Mouse (Mus musculus) kidney, postnatal 0 days (tissue): Measurements from ENCODE around the gene Mul1. TPM values are rescaled to one million over a fixed set of nuclear protein-coding genes. Genes with fewer than 3 reads are reported as not detected.

ENCODE experiments used
- ATAC-seq: fragments of 200-750 bp; cut with Nextera tagmentation; replicated peaks from 2 replicates; pipeline ENCODE4 v1.8.0; 2017; ENCODE audit warnings: low read depth, moderate number of reproducible peaks, moderate TSS enrichment, moderate library complexity; ENCODE audit not compliant: low FRiP score
- DNase-seq: peaks from one replicate; pipeline ENCODE4 v3.0.0-alpha.2; 2016; ENCODE audit warnings: low spot score
- H3K27ac ChIP-seq: fragments of 300-500 bp; sonication (generic); 2 replicates; pipeline ENCODE4 v1.5.1; 2014; ENCODE audit warnings: mild to moderate bottlenecking
- H3K27me3 ChIP-seq: fragments of 300-500 bp; sonication (generic); 2 replicates; pipeline ENCODE4 v1.6.1; 2014; ENCODE audit warnings: low read length, mixed read lengths; ENCODE audit not compliant: insufficient read depth
- H3K36me3 ChIP-seq: fragments of 300-500 bp; sonication (generic); 2 replicates; pipeline ENCODE4 v1.6.1; 2014; ENCODE audit warnings: low read length, mixed read lengths; ENCODE audit not compliant: insufficient read depth
- H3K4me1 ChIP-seq: fragments of 300-500 bp; sonication (generic); replicated peaks from 2 replicates; pipeline ENCODE4 v1.6.1; 2014; ENCODE audit warnings: antibody characterized with exemption, low read length, mixed read lengths; ENCODE audit not compliant: insufficient read depth
- H3K4me2 ChIP-seq: fragments of 300-500 bp; sonication (generic); 2 replicates; pipeline ENCODE4 v1.6.1; 2014; ENCODE audit warnings: mild to moderate bottlenecking, low read length, moderate library complexity, mixed read lengths
- H3K4me3 ChIP-seq: fragments of 300-500 bp; sonication (generic); replicated peaks from 2 replicates; pipeline ENCODE4 v1.5.1; 2014; ENCODE audit warnings: low read depth, low read length
- H3K9ac ChIP-seq: fragments of 300-500 bp; sonication (generic); 2 replicates; pipeline ENCODE4 v1.6.1; 2014; ENCODE audit warnings: low read depth, low read length
- H3K9me3 ChIP-seq: fragments of 300-500 bp; sonication (generic); replicated peaks from 2 replicates; pipeline ENCODE4 v1.6.1; 2016; ENCODE audit warnings: low read length, inconsistent platforms, mixed read lengths
- CTCF ChIP-seq: IDR thresholded peaks from 2 replicates; pipeline ENCODE4 v1.5.1; 2016; ENCODE audit warnings: antibody characterized with exemption, low read depth, mild to moderate bottlenecking, moderate library complexity
- WGBS: fragments of 180-500 bp; shearing (Covaris S2); extraction: QIAGEN DNeasy Blood & Tissue Kit; methylation state at CpG from one replicate; pipeline ENCODE4 v1.1.7; 2014; 5-methylcytosine and 5-hydroxymethylcytosine counted together
- polyA plus RNA-seq: library from polyadenylated mRNA; unstranded; fragments of >200 nt; fragmentation: Nextera tagmentation; extraction: Ambion mirVana; gene quantifications from 2 replicates; pipeline ENCODE4 v1.2.1, GENCODE M21; 2015

The Mul1 gene
- polyA plus RNA-seq, 1 experiment from 2014 or later, result 23.6 TPM

DNA sequence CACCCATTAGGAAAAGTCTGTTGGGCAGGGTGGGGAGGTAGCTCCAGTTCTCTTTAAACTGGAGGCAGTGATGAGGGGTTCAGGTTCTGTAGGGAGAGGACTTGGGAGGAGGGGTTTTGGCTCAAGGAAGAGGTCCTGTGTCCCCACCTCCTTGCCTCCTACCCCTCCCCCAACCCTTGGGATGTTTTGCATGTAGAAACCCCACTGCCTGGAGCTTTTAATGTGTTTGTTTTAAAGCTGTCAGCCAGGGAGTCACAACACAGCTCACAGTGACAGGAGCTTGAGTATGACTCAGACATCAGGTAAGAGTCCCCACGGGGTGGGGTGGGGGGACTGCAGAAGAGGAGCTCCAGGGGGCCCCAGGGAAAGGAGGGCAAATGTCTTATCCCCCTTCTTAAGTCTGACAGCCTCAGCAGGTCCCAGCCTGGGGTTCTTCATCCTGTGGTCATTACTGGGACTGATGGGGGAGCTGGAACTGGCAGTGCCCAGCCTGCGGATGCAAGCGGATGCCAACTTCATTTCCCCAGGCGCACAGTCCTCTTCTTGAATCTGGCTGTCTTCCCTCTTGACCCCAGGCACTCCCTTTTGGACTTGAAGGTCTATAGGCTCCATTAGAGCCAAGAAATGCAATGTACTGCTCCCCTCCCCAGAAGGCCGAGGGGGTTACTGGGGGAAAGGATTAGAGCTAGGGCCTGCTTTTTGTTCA lies 24.4 kb downstream of the Mul1 start:
- no peak for ATAC-seq
- no peak overlapping the region for H3K9ac ChIP-seq
- H3K27ac ChIP-seq, result peak overlapping the region; percentile 20; the same call in 1 of the 2 replicates
- WGBS, result 37% methylated on average over 5 of the region's 5 CpGs
- no peak for TF ChIP-seq CTCF
- no peaks in the 10 kb centered on the region for H3K27me3 ChIP-seq
- H3K4me3 ChIP-seq, result no peak overlapping the region
- H3K4me1 ChIP-seq, result peaks cover 44% of the 10 kb centered on the region
- H3K4me2 ChIP-seq, result no peak overlapping the region
- no peaks in the 10 kb centered on the region for H3K9me3 ChIP-seq
- peak; percentile 28 for DNase-seq
- H3K36me3 ChIP-seq, result no peaks in the 10 kb centered on the region

DNA sequence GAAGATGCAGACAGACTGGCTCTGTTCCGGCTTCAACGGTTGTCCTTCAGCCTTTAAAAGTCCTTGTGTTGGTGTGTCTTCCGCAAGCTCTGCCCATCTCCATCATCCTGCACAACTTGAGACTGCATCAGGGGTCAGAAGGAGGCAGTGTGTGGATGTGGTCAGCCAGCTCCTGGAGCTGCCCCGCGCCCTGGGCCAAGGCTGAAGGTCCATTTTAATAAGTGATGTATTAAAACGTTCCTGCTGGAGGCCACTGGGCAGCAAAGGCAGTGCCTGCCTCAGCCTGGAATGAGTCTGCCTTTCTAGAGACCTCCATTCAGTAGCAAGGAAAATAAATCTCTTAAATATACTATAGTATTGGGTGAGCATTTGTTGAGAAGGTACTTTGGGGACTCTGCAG lies 25.3 kb downstream of the Mul1 start:
- Histone ChIP-seq H3K27ac (peak overlapping the region; percentile 68; the same call in 1 of the 2 replicates), H3K4me1 (peaks cover 53% of the 10 kb centered on the region), H3K4me3 (no peak overlapping the region)

DNA sequence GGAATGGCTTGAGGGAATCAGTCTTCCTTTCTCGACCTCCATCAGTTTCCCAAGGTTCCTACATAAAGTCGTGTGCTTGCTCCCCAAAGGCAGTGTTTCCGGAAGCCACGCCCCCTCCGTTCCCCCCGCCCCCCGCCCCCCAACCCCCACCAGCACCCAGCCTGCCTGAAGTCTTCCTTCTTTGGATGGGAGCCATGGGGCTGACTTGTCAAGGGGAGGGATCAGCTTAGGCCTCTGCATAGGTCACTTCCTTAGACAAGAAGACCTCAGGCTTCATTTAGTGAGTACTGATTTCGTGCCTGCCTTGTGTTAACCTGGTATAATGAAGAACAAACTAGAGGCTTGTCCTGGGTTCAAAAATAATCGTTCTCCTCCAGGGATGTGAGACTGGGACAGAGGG lies 26.4 kb downstream of the Mul1 start:
- H3K27me3 ChIP-seq, result no peaks in the 10 kb centered on the region
- H3K9ac ChIP-seq, result no peak overlapping the region
- DNase-seq (peak; percentile 57), ATAC-seq (no peak)
- 26% methylated on average over 9 of the region's 9 CpGs for WGBS
- H3K27ac ChIP-seq, result peak overlapping the region; percentile 68; the same call in 1 of the 2 replicates
- H3K4me1 ChIP-seq, result peaks cover 63% of the 10 kb centered on the region
- TF ChIP-seq CTCF, result no peak
- H3K4me2 ChIP-seq, result no peak overlapping the region
- H3K36me3 ChIP-seq, result no peaks in the 10 kb centered on the region
- no peak overlapping the region for H3K4me3 ChIP-seq
- H3K9me3 ChIP-seq, result no peaks in the 10 kb centered on the region

More for the DNA sequence above, 25.3 kb downstream of the Mul1 start:
- DNase-seq (peak; percentile 30), ATAC-seq (0 out of 2 replicates have a peak, but pooled peaks have one; percentile 12)
- no peak overlapping the region for H3K4me2 ChIP-seq
- no peaks in the 10 kb centered on the region for H3K36me3 ChIP-seq
- H3K9ac ChIP-seq, result no peak overlapping the region
- H3K27me3 ChIP-seq, result no peaks in the 10 kb centered on the region
- H3K9me3 ChIP-seq, result no peaks in the 10 kb centered on the region
- no peak for TF ChIP-seq CTCF
- 60% methylated on average over 6 of the region's 6 CpGs for WGBS

DNA sequence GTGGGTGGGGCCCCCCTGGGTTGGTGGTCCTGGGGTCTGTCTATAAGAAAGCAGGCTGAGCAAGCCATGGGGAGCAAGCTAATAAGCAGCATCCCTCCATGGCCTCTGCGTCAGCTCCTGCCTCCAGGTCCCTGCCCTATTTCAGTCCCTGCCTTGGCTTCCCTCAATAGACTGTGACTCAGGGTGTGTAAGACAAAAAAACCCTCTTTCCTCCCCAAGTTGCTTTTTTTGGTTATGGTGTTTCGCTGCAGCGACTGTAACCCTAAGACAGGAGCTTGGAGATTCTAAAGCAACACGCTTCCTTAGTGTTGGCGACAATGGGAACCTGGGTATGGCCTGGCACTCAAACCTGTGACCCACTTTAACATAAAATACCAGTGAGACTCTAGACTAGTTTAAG lies 27.0 kb downstream of the Mul1 start:
- whole genome bisulfite sequencing, result 94% methylated on average over 5 of the region's 5 CpGs
- H3K4me3 ChIP-seq, result no peak overlapping the region
- no peak overlapping the region for H3K9ac ChIP-seq
- no peaks in the 10 kb centered on the region for H3K36me3 ChIP-seq
- no peaks in the 10 kb centered on the region for H3K27me3 ChIP-seq
- TF ChIP-seq CTCF, result no peak
- peak overlapping the region; percentile 42; the same call in 1 of the 2 replicates for H3K27ac ChIP-seq
- peaks cover 59% of the 10 kb centered on the region for H3K4me1 ChIP-seq
- DNase-seq, result no peak
- no peaks in the 10 kb centered on the region for H3K9me3 ChIP-seq
- H3K4me2 ChIP-seq, result no peak overlapping the region
- no peak for ATAC-seq

DNA sequence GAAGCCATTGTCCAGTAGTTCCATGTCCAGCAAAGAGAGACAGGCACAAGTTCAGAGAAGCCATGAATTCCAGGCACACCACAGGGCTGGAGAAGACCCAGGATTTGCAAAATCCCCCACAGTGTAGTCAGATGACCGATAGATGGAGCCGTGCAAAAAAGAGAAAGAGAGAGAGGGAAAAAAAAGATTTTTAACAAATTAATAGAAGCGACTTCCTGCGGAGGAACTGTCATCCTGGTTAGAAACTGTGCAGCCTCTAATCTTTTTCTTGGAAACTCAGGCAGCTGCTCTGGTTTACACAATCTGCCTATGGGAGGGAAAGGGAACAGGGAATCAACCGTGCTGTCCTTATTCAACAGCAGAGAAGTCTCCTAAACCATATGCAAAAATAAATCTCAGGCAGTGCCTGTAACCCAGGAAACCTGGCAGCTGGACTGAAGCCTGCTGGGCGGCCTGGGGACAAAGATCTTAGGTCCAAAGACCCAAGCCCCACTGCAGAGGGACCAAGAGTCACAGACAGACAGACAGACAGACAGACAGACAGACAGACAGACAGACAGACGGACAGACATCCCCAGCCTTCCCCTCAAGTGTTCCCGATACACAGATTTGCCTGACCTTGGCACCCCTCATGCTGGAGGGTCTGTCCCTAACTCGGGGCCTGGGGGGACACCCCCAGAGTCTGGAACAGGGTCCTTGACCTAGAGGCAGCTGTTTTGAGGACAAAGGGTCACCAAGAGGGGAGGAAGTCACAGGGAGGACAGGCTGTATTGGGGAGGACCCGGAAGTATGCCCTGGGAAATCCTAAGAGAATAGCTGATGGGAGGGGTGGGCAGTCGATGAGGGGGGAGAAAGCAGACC lies 28.7 kb downstream of the Mul1 start:
- Histone ChIP-seq H3K4me1 (peaks cover 52% of the 10 kb centered on the region), H3K9me3 (no peaks in the 10 kb centered on the region), H3K4me3 (no peak overlapping the region), H3K4me2 (peak overlapping the region; percentile 38), H3K27ac (peak overlapping the region; percentile 83), H3K9ac (no peak overlapping the region), H3K27me3 (no peaks in the 10 kb centered on the region), H3K36me3 (no peaks in the 10 kb centered on the region)
- WGBS, result 0% methylated on average over 11 of the region's 11 CpGs
- TF ChIP-seq CTCF, result peak; percentile 67
- DNase-seq, result peak; percentile 95
- ATAC-seq, result peak; percentile 38

DNA sequence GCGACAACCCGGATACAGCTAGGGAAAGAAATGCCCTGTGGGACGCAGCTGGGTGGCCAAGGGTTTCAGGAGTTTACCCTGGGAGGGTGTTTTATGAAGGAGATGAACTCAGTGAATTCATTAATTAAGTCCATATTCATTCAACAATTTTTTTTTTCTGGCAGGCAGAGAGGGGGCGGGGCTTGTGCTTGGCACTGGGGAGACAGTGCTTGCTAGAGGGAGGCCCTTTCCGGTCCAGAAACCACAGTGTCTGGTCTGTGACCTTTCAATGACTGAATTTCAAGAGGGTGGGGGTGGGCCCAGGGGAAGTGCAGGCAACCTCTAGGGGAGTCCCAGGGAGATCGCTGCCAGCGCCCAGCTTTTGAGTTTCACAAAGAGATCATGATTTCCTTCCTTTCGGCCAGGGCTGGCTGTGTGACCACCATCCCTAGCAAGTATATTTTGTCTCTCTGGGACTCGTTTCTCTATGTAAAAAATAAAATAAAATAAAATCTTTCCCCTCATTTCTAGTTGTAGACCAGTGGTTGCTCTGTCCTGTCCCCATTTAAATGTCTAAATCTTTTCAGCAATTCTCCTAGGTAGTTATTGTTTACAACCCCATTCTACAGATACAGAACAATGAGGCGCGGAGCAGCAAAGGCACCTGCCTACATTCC lies 29.5 kb downstream of the Mul1 start:
- WGBS, result 3% methylated on average over 11 of the region's 11 CpGs
- peak overlapping the region; percentile 38 for H3K4me2 ChIP-seq
- peak; percentile 91 for DNase-seq
- no peaks in the 10 kb centered on the region for H3K9me3 ChIP-seq
- no peak overlapping the region for H3K9ac ChIP-seq
- H3K27ac ChIP-seq, result peak overlapping the region; percentile 83
- ATAC-seq, result peak; percentile 74
- no peak overlapping the region for H3K4me3 ChIP-seq
- no peaks in the 10 kb centered on the region for H3K27me3 ChIP-seq
- peak; percentile 15; the same call in 1 of the 2 replicates for TF ChIP-seq CTCF
- H3K4me1 ChIP-seq, result peaks cover 49% of the 10 kb centered on the region
- no peaks in the 10 kb centered on the region for H3K36me3 ChIP-seq
